Comparison of ENCODE assay signal across 7 mouse cellular contexts in the genomic region with DNA sequence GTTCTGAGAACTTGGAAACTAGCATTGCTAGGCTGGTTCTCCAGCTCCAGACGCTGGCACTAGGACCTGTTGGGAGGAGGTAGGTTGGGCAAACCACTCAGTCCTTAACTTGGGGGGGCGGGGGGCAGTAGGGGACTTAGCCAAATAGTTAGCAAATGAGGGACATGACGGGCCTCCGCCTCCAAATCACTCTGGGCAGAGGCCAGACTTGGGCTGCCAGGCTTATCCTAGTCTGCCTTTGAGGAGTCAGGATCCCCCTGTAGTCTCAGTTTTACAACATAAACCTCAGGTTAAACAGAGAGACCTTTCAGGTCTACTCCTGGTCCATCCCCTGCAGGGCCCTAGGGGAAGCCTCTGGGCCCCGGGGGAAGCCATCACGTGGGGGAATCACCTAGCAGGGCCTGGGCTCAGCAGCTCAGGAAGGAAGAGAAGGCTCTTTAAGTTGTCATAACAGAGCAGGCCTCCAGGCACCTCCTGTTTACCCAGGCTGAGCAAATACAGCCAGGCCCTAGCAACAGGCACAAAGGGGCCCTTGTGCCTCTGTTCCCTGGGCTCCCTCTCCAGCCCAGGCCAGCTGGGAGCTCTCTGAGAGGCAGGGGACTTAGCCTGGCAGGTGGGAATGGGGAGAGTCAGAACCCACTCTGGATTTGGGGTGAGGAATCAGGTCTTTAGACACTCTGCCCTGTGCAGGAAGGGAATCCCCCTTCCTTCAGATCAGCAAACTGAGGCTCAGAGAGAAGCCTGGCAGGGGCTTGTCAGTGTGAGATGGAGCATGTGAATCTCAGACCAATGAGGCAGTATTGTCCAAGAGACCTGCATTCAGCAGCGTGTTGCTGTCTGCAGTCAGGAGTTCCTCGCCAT.
DNase-seq lines count a peak whose midpoint lies in the region; ATAC-seq and TF ChIP-seq lines count a peak whose summit lies in the region.

No protein-coding gene starts in this region.

- no peaks in the 10 kb centered on the region for H3K9me3 ChIP-seq in forebrain, postnatal 0 days (ENCODE audit: low read length)
- no peaks in the 10 kb centered on the region for H3K9me3 ChIP-seq in midbrain, embryonic 10.5 days (replicated peaks)

- no peak overlapping the region for H3K4me3 ChIP-seq in forebrain, postnatal 0 days (ENCODE audit: low read depth, low read length)
- H3K4me3 ChIP-seq in midbrain, embryonic 10.5 days = no peak overlapping the region

- no peaks in the 10 kb centered on the region for H3K27me3 ChIP-seq in forebrain, postnatal 0 days (ENCODE audit: insufficient read depth, low read length)
- H3K27me3 ChIP-seq in midbrain, embryonic 10.5 days (ENCODE audit: low read depth, poor library complexity, severe bottlenecking) = no peaks in the 10 kb centered on the region

- WGBS in forebrain, postnatal 0 days = 30% methylated on average over 8 of the region's 8 CpGs
- WGBS in midbrain, embryonic 10.5 days = 46% methylated on average over 8 of the region's 8 CpGs

- peak; percentile 87 for ATAC-seq in forebrain, postnatal 0 days

- peaks cover 12% of the 10 kb centered on the region for H3K4me1 ChIP-seq in forebrain, postnatal 0 days (ENCODE audit: insufficient read depth)
- H3K4me1 ChIP-seq in midbrain, embryonic 10.5 days = peaks cover 63% of the 10 kb centered on the region

- TF ChIP-seq CTCF in forebrain, postnatal 0 days (IDR thresholded peaks at IDR 0.05; ENCODE audit: low read depth) = no peak

- H3K36me3 ChIP-seq in forebrain, postnatal 0 days (ENCODE audit: insufficient read depth) = no peaks in the 10 kb centered on the region
- H3K36me3 ChIP-seq in midbrain, embryonic 10.5 days = no peaks in the 10 kb centered on the region

- H3K9ac ChIP-seq in forebrain, postnatal 0 days = 0 out of 2 replicates have a peak overlapping the region, but pooled peaks have one; percentile 14

- H3K27ac ChIP-seq in forebrain, postnatal 0 days (ENCODE audit: low read depth, low read length) = peak overlapping the region; percentile 57
- H3K27ac ChIP-seq in midbrain, embryonic 10.5 days (replicated peaks) = peak overlapping the region; percentile 87

- no peak overlapping the region for H3K4me2 ChIP-seq in forebrain, postnatal 0 days (ENCODE audit: low read depth)

- peak; percentile 74 for DNase-seq in CD4-positive, CD25-positive, alpha-beta regulatory T cell, adult 2 months (ENCODE audit: low read depth, low spot score)
- peak; percentile 76 for DNase-seq in Muller cell, postnatal 12 days (ENCODE audit: inconsistent ontology term)
- peak; percentile 46 for DNase-seq in forebrain, postnatal 0 days
- DNase-seq in kidney, postnatal 10 days = peak; percentile 48
- DNase-seq in midbrain, embryonic 10.5 days (ENCODE audit: low spot score) = peak; percentile 64
- peak; percentile 29 for DNase-seq in thymus, postnatal 0 days (ENCODE audit: low spot score)
- DNase-seq in frontal cortex, adult 2 months (ENCODE audit: extremely low spot score in 1 of 2, low spot score in 1 of 2) = no peak

Comparison
In these comparisons a context has a peak if more than half of its experiments do, and no peak if none do; other contexts are left out.
1. DNase-seq: peak in CD4-positive, CD25-positive, alpha-beta regulatory T cell, adult 2 months (single experiment), Muller cell, postnatal 12 days (single experiment), forebrain, postnatal 0 days (single experiment), kidney, postnatal 10 days (single experiment), midbrain, embryonic 10.5 days (single experiment) and thymus, postnatal 0 days (single experiment); none in frontal cortex, adult 2 months (0 of 2).